Mouse (Mus musculus): ENCODE results near the gene Olfr725. TPM values are rescaled to one million over a fixed set of nuclear protein-coding genes. Genes with fewer than 3 reads are reported as not detected.

Olfr725 gene
- total RNA-seq (2023): not detected in 2 replicates

DNA sequence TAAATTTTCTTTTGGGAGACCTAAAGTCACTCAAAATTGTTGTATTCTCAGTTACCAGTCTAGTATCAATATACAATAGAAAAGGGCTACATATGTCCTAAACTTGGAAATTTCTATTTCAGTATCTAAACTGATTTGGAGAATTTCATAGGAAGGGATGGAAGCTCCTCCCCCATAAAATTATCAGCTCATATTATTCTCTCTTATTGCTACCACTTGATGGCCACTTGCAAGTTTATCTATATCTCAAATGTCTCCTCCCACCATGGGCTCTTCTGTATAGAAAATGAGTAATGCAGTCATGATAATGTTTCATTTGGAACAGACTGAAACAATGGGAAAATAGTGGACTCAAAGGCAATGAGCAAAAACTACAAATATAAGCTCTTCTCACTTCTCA lies at the start of gene Olfr725:
Gene Olfr725 (minus strand): TSS at position 101 of the 400 bp plus-strand sequence.

Other genes starting within 250 kb of the Olfr725 start
- gene Olfr722, start 138.4 kb downstream of the Olfr725 start, total RNA-seq (2023): not detected in 2 replicates
- not detected in 2 replicates for gene Olfr723, start 108.6 kb downstream of the Olfr725 start, total RNA-seq (2023)
- not detected in 2 replicates for gene Olfr724, start 77.1 kb downstream of the Olfr725 start, total RNA-seq (2023)
- gene Olfr726, start 50.6 kb upstream of the Olfr725 start, total RNA-seq (2023): not detected in 2 replicates
- not detected in 2 replicates for gene Olfr727, start 82.8 kb upstream of the Olfr725 start, total RNA-seq (2023)
- gene Olfr728, start 102.3 kb upstream of the Olfr725 start, total RNA-seq (2023): not detected in 2 replicates
- not detected in 2 replicates for gene Olfr729, start 112.5 kb upstream of the Olfr725 start, total RNA-seq (2023)
- not detected in 2 replicates for gene Olfr730, start 147.8 kb upstream of the Olfr725 start, total RNA-seq (2023)
- not detected in 2 replicates for gene Olfr731, start 201.5 kb upstream of the Olfr725 start, total RNA-seq (2023)
- not detected in 2 replicates for gene Olfr732, start 243.8 kb upstream of the Olfr725 start, total RNA-seq (2023)

Data from neutrophil, adult 65 days (primary cell).